Mouse (Mus musculus) liver, embryonic 14.5 days (tissue): ENCODE results near the gene Rpl3l. TPM values are rescaled to one million over a fixed set of nuclear protein-coding genes. Genes with fewer than 3 reads are reported as not detected.

Experiments used
- ATAC-seq: fragments of 200-750 bp; cut with Nextera tagmentation; 2 replicates; pipeline ENCODE4 v1.8.0; 2017; ENCODE audit warnings: moderate number of reproducible peaks, mild to moderate bottlenecking, moderate library complexity; ENCODE audit not compliant: insufficient read depth
- DNase-seq, 3 experiments: peaks; one replicate each; pipeline ENCODE4 v3.0.0-alpha.2; 2012 to 2013; ENCODE audit warnings: low read depth in 3 of 3, low spot score in 3 of 3
- H3K27ac ChIP-seq: fragments of 300-500 bp; sonication (generic); 2 replicates; pipeline ENCODE4 v1.5.1; 2014; ENCODE audit warnings: moderate library complexity, mild to moderate bottlenecking, control low read depth, inconsistent platforms
- H3K27me3 ChIP-seq: fragments of 300-500 bp; sonication (generic); 2 replicates; pipeline ENCODE4 v1.6.1; 2014; ENCODE audit warnings: mild to moderate bottlenecking, low read length, moderate library complexity; ENCODE audit not compliant: control insufficient read depth, insufficient read depth
- H3K36me3 ChIP-seq: fragments of 300-500 bp; sonication (generic); replicated peaks from 2 replicates; pipeline ENCODE4 v1.6.1; 2014; ENCODE audit warnings: low read depth; ENCODE audit not compliant: control insufficient read depth, insufficient read depth
- H3K4me1 ChIP-seq, 2 experiments: fragments of 200-500 bp in 1 of 2; fragments of 300-500 bp in 1 of 2; sonication (generic) in 1 of 2; replicated peaks; 2 replicates each; pipeline ENCODE4 v1.6.1; 2012 to 2014; ENCODE audit warnings: antibody characterized with exemption in 1 of 2, inconsistent platforms in 1 of 2, low read length in 1 of 2; ENCODE audit not compliant: control insufficient read depth in 2 of 2, insufficient read depth in 2 of 2
- H3K4me2 ChIP-seq: fragments of 300-500 bp; sonication (generic); 2 replicates; pipeline ENCODE4 v1.6.1; 2014; ENCODE audit warnings: low read depth, mild to moderate bottlenecking, control low read depth, moderate library complexity
- H3K4me3 ChIP-seq, 2 experiments: fragments of 200-500 bp in 1 of 2; fragments of 300-500 bp in 1 of 2; sonication (generic) in 1 of 2; 2 replicates each; pipeline ENCODE4 v1.5.1; 2012 to 2014; ENCODE audit warnings: low read depth in 2 of 2, low read length in 2 of 2, mild to moderate bottlenecking in 2 of 2, control low read depth in 1 of 2, inconsistent platforms in 1 of 2, moderate library complexity in 1 of 2; ENCODE audit not compliant: insufficient read depth in 1 of 2
- H3K9ac ChIP-seq: fragments of 300-500 bp; sonication (generic); replicated peaks from 2 replicates; pipeline ENCODE4 v1.6.1; 2014; ENCODE audit warnings: mild to moderate bottlenecking, control low read depth, moderate library complexity
- H3K9me3 ChIP-seq: fragments of 300-500 bp; sonication (generic); 2 replicates; pipeline ENCODE4 v1.6.1; 2016; ENCODE audit warnings: low read length, mixed read lengths; ENCODE audit not compliant: control insufficient read depth
- CTCF ChIP-seq: IDR thresholded peaks from 2 replicates; pipeline ENCODE4 v1.5.1; 2016; ENCODE audit warnings: antibody characterized with exemption, low read depth, control low read depth
- EP300 ChIP-seq: IDR thresholded peaks from 2 replicates; pipeline ENCODE4 v1.6.1; 2016; ENCODE audit warnings: antibody characterized with exemption, low read depth
- WGBS: fragments of 180-500 bp; shearing (Covaris S2); extraction: QIAGEN DNeasy Blood & Tissue Kit; methylation state at CpG from one replicate; pipeline ENCODE4 v1.1.7; 2014; ENCODE audit not compliant: insufficient replicate concordance; 5-methylcytosine and 5-hydroxymethylcytosine counted together
- polyA plus RNA-seq, 2 experiments: library from polyadenylated mRNA; depleted of rRNA in 1 of 2; stranded (reverse) in 1 of 2; unstranded in 1 of 2; fragments of >200 nt; fragmentation: Nextera tagmentation in 1 of 2; extraction: Ambion mirVana in 1 of 2; gene quantifications; 2 replicates each; pipeline versions ENCODE4 v1.2.1 to v1.2.3; 2012 to 2014

Gene Rpl3l
- polyA plus RNA-seq, 2 experiments: 0.03 TPM; not detected in 1

- peak overlapping the region; percentile 75 for H3K9ac ChIP-seq
- H3K9me3 ChIP-seq: no peaks in the 10 kb centered on the region
- H3K4me3 ChIP-seq: peak overlapping the region in 1 of 2 experiments; percentile 64; a peak in 1 of 4 replicates
- DNase-seq: no peak
- no peaks in the 10 kb centered on the region; the same call in 1 of the 2 replicates for H3K36me3 ChIP-seq
- peak overlapping the region; percentile 77 for H3K4me2 ChIP-seq
- TF ChIP-seq CTCF: no peak
- TF ChIP-seq EP300: no peak
- 67% methylated on average over 7 of the region's 7 CpGs for WGBS
- peaks cover 17 to 21% of the 10 kb centered on the region in 2 experiments for H3K4me1 ChIP-seq
- peak overlapping the region; percentile 85 for H3K27ac ChIP-seq
- no peak for ATAC-seq
- H3K27me3 ChIP-seq: no peaks in the 10 kb centered on the region
Observed at GRCm38 (mm10) chr17:24735446-24735845, 7.8 kb downstream of the Rpl3l start.

DNA sequence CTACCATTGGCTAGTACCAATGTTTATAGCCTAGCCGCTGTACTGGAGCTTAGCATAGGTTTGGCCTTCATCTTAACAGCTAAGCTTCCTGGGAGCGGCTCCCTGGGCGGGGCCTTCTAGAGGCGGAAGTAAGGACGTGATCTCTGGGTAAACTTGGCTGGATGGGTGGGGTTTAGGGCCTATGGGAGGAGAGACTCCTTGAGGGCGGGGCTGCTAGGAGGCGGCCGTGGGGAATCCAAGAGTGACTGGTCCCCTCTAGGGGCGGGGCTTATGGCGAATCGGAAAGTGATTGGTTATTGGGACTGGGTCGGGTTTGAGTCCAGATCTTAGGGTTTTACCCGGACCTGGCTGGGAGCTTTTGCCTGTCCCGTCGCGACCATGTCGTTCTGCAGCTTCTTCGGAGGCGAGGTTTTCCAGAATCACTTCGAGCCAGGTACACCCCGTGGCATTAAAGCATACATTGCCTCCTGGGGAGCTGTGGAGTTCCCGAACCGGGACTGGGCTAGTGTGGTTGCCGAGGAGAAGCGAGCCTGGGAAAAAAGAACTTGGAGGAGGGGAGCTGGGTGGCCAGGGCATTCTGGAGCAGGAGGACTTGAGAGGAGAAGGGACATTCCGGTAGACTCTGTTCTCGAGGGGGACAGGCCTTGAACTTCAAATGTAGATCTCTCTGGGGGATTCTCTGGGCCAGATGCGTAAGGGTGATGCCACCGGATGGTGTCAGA is 8.9 kb downstream of the Rpl3l start, which contains the start of gene Msrb1:
Gene Msrb1, plus strand, starts transcription at position 313 of the 722 bp plus-strand sequence.
- H3K9ac ChIP-seq: peak within 1 kb of the TSS; percentile 75
- peak; percentile 96 for ATAC-seq
- 1% methylated on average over 29 of the region's 29 CpGs for WGBS

GRCm38 (mm10) chr17:24737135-24737810 is 9.7 kb downstream of the Rpl3l start:
- Histone ChIP-seq H3K9ac (peak overlapping the region; percentile 63), H3K27me3 (no peaks in the 10 kb centered on the region), H3K4me1 (peaks cover 17 to 21% of the 10 kb centered on the region in 2 experiments), H3K9me3 (no peaks in the 10 kb centered on the region), H3K36me3 (no peaks in the 10 kb centered on the region; the same call in 1 of the 2 replicates), H3K27ac (no peak overlapping the region; the same call in 1 of the 2 replicates), H3K4me2 (peak overlapping the region; percentile 77), H3K4me3 (peak overlapping the region; percentile 64 to 96)
- no peak for DNase-seq
- 25% methylated on average over 8 of the region's 8 CpGs for WGBS
- TF ChIP-seq EP300 (no peak), CTCF (peak; percentile 49)
- ATAC-seq: no peak

More for the DNA sequence above, 8.9 kb downstream of the Rpl3l start, which contains the start of gene Msrb1:
- H3K27ac ChIP-seq: peak within 1 kb of the TSS; percentile 85
- H3K9me3 ChIP-seq: no peaks in the 10 kb centered on the region
- peak within 1 kb of the TSS; percentile 77 for H3K4me2 ChIP-seq
- no peaks in the 10 kb centered on the region for H3K27me3 ChIP-seq
- TF ChIP-seq EP300: no peak
- TF ChIP-seq CTCF: no peak
- H3K4me3 ChIP-seq: peak within 1 kb of the TSS; percentile 64 to 96
- peaks cover 17 to 21% of the 10 kb centered on the region in 2 experiments for H3K4me1 ChIP-seq
- DNase-seq: peak; percentile 99 to 100 (median 99)
- H3K36me3 ChIP-seq: no peaks in the 10 kb centered on the region; the same call in 1 of the 2 replicates

- no peak overlapping the region for H3K4me3 ChIP-seq
- H3K9me3 ChIP-seq: no peaks in the 10 kb centered on the region
- no peak for TF ChIP-seq EP300
- no peak for TF ChIP-seq CTCF
- no peak overlapping the region for H3K27ac ChIP-seq
- no peak overlapping the region for H3K9ac ChIP-seq
- no peak for DNase-seq
- H3K27me3 ChIP-seq: no peaks in the 10 kb centered on the region
- H3K36me3 ChIP-seq: no peaks in the 10 kb centered on the region; the same call in 1 of the 2 replicates
- no peak for ATAC-seq
- 73% methylated on average over 4 of the region's 4 CpGs for WGBS
- H3K4me2 ChIP-seq: peak overlapping the region; percentile 77; the same call in 1 of the 2 replicates
- peaks cover 17 to 23% of the 10 kb centered on the region in 2 experiments for H3K4me1 ChIP-seq
Observed at GRCm38 (mm10) chr17:24738238-24738637, 10.6 kb downstream of the Rpl3l start.

DNA sequence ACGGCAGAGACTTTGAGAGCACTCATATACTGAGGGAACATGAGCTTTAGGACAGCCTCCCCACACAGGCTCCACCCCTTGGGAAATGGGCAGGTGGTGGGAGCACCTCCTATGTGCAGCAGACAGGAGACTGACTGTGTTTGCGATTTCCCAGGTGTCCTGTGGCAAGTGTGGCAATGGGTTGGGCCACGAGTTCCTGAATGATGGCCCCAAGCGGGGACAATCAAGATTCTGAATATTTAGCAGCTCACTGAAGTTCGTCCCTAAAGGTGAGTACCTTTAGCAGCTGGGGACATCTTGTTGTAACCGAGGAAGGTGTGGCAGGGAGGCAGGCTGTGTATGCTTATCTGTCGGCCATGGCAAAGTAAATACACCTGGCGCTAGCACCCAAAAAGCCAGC is 12.3 kb downstream of the Rpl3l start:
- no peaks in the 10 kb centered on the region; the same call in 1 of the 2 replicates for H3K36me3 ChIP-seq
- no peak overlapping the region for H3K9ac ChIP-seq
- TF ChIP-seq CTCF (no peak), EP300 (no peak)
- no peaks in the 10 kb centered on the region for H3K27me3 ChIP-seq
- no peak for ATAC-seq
- peaks cover 17 to 23% of the 10 kb centered on the region in 2 experiments for H3K4me1 ChIP-seq
- 74% methylated on average over 8 of the region's 8 CpGs for WGBS
- no peak overlapping the region for H3K27ac ChIP-seq
- no peak overlapping the region for H3K4me2 ChIP-seq
- no peaks in the 10 kb centered on the region for H3K9me3 ChIP-seq
- DNase-seq: no peak
- H3K4me3 ChIP-seq: no peak overlapping the region
